Mouse (Mus musculus): Measurements from ENCODE around the gene Gm45213.

DNA sequence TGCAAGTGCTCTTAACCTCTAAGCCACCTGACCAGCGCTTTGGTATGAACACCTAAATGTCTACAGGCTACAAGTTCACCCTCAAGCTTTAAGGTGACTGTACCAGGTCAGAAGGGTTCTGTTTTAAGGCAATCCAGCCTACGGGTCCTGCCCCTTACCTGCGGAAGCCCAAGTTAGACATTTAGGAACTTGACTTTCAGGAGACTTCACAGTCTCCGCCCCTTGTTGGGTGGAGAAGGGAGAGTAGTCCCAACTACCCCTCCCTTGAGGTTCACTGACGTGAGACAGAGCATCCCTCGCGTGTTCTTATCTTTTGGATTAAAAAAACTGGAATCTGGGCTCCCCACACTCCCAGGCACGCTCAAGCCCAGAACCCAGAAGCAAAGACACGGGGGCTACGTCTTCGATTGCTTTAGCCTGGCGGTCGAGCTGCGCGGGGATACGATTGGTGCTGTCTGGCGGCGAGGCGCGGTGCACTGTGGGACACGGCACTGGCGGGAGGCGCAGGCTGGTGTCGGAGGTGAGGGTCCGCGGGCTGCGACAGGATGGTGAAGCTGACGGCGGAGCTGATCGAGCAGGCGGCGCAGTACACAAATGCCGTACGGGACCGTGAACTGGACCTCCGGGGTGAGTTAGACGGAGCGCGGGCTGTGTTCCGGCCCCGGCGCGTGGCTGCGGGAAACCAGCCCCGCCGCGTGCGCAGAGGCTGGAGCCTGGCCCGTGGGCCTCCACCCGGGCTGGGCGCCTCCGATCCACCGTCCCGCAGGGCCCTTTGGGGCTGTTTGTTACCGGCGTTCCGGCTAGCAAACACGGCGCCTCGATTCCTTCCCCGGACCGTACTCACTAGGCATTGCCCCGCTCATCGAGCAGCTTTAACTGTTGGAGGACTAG lies 16.9 kb downstream of the Gm45213 start:
- TF ChIP-seq POLR2A (IDR thresholded peaks at IDR 0.05; ENCODE audit: insufficient read length, low read depth) (peak; percentile 99), MYOD1 (IDR thresholded peaks at IDR 0.05; ENCODE audit: control insufficient read depth in 1 of 3, insufficient read length in 2 of 3, low read depth in 2 of 3) (no peak), POLR2AphosphoS2 (IDR thresholded peaks at IDR 0.05; ENCODE audit: insufficient read length, low read depth) (peak; percentile 96), TCF12 (IDR thresholded peaks at IDR 0.05; ENCODE audit: insufficient read depth, poor library complexity, severe bottlenecking) (no peak), USF1 (IDR thresholded peaks at IDR 0.05; ENCODE audit: low read depth) (no peak)

Data from myocyte (in vitro differentiated cells).